Mouse (Mus musculus) spleen, embryonic (tissue): ENCODE measurements at regions not wholly inside any gene's neighbourhood (a gene's known extent, or its start where the extent isn't known, plus 50 kb on each side); places are given as distances from the start of the nearest gene placed in this dataset.

Experiments used
- CTCF ChIA-PET: fragments of 350-600 bp; sonication (Branson Sonifier 250); formaldehyde crosslinking; loops from one replicate; lab custom pipeline; 2022; lab: Charles Lee

DNA sequence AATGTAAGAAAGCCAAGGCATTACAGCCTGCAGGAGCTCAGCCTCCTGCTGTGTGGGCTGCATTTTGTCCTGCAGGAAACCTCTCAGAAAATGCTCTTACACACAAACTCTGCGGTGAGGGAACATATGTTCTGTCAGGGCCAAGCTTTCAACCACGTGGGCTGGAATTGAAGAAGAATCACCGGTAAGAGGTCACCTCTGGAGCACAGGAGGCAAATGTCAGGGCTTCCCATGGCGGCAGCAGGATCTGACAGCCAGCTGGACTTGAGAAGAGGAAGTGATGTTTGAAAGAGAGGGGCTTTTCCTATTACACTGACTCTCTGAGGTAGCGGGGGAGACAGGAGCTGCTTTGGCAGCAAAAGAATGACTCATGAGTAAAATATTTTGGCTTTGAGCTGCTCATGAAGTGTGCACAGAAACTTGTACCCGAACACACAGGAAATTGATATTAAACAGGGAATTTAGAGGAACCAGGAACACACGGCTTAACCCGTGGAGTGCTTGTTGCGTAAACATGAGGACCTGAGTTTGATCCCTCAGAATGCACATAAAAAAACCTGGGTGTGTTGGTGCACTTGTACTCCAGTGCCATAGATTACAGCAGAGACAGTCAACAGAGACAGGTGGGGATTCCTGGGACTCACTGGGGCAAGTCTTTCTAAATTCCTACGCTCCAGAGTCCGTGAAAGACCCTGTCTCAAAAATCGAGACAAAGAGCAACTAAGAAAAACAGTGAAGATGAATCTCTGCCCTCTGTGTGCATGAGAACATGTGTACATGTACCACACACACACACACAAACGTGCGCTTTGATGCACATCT lies 848.1 kb upstream of the A1bg start:
- CTCF ChIA-PET = interaction anchor here (0.7 kb wide), 1 partner anchor 576 kb away, joined by 3 read pairs; no protein-coding TSS in a partner anchor

DNA sequence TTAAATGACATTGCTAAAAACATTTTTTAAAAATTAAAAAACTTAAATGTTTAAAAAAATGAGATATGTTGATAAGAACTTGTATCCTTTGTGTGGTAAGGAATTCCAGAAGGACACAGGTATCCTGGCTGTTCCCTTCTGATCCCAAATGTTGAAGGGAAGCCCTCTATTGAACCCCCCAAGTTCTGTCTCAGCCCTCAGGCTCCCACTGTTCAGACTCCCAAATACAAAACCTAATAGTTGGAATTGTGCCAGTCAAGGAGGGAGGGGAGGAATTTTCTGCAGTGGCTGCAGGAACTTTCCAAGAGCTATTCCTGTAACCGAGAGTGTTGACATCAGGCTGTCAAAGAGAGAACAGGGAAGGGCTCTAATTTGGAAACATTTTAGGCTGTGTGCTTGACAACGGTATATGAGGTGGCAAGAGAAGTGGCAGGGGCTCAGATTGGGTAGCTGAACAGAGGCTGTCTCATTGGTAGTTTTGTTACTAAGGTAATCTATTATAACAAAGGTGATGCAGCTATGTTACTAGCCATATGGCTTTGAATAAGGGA lies 843.8 kb upstream of the A1bg start:
- CTCF ChIA-PET = interaction anchor here (1.2 kb wide), 1 partner anchor 17 kb away, joined by 5 read pairs; no protein-coding TSS in a partner anchor

DNA sequence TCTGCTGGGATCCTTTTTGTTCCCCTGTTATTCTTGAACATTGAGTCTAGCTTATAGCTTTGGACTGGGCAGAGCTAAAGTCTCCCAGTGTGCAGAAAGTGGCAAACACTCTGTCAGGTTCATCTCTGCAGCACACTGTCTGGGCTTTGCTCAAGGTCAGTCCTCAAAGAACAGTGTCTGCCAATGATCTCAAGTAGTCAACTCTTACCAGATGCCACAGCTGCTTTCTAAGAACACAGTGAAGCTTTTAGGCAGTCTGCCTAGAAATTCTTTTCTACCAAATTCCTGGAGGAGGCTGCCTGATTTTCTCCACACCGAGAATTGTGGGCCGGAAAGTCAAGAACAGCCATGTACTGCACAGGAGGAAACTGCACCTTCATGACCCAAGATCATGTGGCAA lies 831.0 kb upstream of the A1bg start:
- CTCF ChIA-PET = no interaction called here

DNA sequence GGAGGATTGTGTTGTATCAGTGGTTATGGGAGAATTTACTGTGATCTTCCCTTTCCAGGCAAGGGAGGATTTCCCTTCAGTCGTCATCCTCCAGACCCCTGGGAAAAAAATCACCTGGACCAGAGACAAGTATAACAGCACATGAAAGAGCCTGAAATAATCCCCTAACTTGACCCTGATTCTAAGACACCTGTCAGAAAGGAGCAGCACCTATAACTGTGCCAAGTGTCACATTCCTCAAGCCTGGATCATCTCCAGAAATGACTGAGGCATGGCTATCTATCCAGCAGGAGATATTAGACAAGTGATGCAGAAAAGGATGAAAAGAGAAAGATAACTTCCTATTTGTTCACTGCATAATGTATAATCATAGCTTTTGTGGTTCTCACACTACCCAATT lies 800.9 kb upstream of the A1bg start:
- CTCF ChIA-PET = no interaction called here

DNA sequence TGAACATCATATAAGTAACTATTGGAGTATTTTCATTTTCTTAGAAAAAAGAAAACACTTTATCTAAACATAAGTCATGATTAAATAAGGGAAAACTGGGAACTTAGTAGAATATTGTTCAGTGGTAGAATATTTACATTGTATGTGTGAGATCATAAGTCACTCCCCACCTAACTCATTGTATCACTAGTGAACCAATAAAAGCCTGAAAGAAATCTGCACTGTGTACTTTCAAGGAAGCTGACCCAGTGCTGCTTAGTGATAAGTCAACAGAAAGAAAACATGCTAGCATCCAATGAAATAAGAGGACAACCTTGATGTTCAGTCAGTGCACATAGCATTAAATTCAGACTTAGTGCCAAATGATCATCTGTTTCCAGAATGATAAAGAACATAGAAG lies 795.7 kb upstream of the A1bg start:
- CTCF ChIA-PET = no interaction called here

DNA sequence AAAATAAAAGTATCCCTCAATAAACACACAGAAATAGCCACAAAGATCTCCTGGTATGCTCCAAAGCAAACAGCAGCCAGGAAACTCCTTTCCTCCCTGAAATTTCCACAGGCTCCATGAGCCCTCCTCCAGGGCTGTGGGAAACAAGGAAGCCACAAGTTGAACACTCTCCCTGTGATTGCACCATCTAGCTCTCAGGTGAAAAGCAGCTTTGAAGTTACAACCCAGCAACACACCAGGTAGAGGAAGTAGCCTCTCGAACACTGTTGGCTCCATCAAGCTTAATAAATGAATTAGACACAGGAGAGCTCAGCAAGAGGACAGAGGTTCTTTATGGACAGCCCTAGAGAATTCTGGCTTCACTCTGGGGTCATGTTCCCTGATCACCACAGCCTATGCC lies 794.4 kb upstream of the A1bg start:
- CTCF ChIA-PET = no interaction called here

DNA sequence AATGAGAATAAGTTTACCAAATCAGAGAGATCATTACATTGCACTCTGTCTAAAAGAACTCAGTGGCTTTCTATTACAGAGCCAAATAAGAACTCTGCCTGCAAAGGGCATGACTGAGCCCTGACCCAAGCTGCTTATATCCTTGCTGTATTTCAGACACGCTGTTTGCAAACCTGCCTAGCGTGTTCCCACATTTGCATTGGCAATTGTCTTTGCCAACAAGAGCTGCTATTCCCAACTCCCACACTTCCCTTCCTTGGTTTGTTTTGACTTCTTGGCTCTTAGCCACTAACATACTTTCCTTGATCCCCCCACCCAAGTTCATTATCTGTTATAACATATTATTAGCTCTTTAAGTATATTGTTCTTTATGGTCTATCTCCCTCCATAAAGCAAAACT lies 791.1 kb upstream of the A1bg start:
- CTCF ChIA-PET = no interaction called here

DNA sequence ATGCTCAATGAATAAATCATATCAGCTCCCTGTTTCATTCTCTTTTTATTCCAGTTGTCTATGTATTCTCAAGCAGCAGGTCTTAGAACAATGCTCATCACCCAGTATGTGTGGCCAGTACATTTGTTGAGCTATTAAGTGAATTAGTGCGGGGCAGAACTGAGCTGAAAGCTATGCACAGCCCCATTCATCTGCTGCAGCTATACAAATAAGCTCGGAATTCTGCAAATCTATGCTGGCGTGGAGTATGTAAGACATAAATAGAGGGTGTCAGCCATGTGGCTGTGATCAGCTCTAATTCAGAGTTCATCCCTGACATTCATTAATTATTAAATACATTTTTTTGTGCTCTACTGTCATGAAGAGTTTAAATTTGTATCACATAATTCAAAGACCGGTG lies 786.1 kb upstream of the A1bg start:
- CTCF ChIA-PET = interaction anchor here (0.6 to 0.7 kb wide), 2 partner anchors 19 to 30 kb away, joined by 3 to 4 read pairs; no protein-coding TSS in a partner anchor

DNA sequence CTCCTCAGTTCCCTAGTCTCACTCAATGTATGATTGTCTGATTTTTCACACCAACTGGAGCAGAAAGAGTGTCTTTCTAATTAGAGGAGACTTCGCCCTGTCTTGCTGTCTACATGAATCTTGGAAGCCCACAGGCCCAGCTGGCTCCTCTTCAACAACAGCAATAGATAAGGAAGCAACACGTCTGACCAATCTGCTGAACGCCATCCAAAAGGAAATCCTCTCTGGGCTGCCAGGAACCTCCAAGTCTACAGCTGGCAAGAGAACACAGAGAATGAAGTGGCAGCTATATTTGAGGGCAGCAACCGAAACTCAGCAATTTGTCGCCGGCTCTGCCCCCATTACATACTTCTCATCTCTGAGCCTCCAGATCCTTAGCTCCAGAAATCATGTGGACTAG lies 785.1 kb upstream of the A1bg start:
- CTCF ChIA-PET = no interaction called here

DNA sequence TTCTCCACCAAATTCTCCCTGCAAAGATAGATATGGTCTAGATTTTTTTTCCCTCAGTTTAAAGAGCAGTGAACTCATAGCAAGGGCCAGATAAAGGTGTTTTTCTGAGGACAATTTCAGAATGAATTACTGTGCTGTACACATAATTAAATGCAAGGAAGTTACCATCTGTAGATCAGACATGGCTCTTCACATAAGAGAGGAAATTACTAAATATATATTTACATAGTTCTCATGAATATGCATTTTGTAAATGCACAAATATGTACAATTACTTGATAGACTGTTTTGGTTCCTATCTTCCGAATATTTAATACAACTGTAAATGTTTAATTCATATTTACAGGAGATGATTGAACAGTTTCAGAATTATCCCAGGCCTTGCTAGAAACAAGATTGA lies 769.9 kb upstream of the A1bg start:
- CTCF ChIA-PET = no interaction called here

DNA sequence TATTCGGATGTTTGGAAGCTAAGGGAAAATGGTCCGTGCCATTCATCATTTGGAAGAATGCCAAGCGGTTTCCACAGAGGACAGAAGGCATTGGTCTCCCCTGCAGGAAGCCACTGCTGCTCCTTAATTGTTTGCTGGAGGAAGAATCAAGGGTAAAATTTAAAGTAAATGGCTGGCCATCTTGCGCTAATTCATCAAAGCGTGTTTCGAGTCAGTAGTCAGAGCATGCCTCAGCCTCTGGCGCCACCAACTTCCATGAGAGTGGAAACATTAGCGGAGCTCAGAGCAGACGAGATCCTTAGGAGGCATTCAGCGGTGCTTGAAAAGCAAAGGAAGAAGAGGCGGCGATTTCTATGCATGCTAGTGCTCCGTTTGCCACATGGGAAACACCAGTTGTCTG lies 767.6 kb upstream of the A1bg start:
- CTCF ChIA-PET = no interaction called here

DNA sequence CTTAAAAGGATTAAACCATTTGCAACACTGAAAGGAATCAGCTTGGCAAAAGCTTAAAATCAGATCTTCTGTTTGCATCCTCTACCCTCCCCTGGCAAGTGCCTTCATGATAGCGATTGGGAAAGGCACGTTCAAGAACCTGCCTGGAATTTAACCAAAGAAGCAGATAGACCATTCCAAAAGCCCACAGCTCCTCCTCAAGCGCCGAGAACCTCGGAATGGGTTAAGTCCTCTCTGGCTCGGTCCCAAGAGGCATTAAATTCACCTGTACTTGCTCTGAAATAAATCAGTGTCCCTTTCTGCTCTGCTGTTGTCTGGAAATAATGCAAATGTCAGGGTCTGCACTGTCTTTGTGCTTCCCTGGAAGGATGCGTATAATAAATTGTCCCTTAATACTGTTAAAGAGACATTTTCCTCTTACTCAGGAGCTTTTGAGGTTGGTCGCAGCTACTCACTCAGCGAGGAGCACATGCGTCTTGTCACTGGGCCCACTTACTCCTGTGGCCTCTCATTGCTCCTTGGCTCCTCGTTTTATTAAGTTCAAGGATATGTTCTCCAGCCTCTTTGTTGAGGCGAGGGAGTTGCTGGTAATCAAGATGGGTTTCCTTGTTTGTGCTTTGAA lies 767.1 kb upstream of the A1bg start:
- CTCF ChIA-PET = no interaction called here

DNA sequence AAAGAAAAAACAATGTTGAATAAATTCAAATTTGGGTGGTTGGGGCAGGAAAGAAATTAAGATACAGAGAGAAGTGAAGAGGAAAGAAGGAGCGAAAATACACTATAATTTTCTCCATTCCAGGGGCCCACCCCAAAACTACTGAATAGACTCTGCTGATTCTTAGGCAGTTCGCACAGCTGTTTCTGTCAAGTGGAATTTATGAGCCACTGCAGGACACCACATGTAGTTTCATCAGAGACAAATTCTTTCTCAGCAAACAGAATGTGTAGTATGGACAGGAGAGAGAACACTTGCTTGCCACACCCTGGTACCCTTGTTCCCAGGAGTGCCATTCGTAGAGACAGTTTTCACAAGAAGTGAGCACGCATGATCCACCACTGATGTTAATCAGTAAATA lies 760.2 kb upstream of the A1bg start:
- CTCF ChIA-PET = no interaction called here

DNA sequence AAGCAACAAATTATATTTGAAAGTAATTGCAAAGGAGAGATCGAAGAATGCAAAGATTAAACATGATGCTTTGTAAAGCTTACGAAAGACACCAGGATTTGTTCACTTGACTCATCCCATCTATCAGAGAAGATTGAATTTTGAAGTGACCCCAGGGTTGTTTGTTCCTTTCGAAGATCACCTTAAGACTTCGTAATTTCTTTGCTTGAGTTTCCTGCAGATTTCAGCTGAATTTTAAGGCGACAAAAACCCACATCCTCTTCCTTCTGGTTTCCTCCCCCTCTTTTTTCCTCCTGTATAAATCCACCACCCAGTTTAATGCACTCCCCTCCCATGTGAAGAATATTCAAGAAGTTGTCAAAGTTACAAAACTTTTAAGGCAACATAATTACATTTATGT lies 747.7 kb upstream of the A1bg start:
- CTCF ChIA-PET = no interaction called here

DNA sequence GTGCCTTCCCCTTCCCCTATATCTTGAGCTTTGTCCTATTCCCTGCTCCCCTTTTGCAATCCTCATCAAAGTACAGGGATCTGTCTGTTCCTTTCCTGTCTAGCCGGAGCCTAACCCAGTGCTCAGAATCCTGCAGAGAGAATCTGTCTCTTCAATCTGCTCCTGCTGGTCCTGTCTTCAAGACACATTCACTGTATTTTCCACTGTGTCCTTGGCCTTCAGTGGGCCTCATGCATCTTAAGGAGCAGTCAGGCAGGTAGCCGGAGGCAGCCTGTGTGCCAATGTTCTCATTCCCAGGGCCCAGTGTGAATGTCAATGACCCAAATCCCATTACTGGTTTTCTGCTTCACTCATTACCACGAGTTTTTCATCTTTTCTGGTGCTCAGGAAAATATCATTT lies 737.8 kb upstream of the A1bg start:
- CTCF ChIA-PET = no interaction called here

DNA sequence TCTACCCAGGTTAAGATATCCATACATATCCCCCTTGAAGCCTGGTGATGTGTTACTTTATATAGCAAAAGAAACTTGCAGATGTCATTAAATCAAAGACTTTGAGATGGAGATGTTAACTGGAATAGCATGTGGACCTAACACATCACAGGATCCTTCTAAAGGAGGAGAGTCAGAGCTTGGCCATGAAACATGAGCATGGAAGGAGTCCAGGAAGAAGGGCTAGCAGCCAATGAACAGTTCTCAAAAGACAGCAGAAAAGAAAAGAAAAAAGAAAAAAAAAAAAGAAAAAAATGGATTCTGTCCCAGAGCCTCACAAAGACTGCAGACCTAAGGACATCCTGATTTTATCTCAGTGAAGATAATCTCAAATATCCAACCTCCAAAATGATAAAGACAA lies 734.1 kb upstream of the A1bg start:
- CTCF ChIA-PET = no interaction called here

DNA sequence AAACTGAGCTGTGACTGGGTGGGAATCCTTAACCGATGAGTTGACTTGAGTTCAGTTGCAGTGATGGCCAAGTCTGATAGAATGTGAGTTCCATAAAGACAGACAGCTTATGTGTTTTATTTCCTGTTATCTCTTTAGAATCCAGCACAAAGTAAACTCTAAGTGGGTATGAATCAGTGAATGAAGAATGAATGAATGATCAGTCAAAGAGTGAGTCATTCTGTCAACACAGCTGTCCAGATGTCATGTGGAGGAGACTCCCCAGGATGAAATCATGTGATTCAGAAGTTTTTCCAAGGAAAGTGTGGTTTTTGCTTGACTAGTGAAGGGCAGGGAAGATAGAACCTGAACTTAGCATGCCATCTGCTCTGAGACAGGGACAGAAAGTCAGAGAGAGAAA lies 732.0 kb upstream of the A1bg start:
- CTCF ChIA-PET = no interaction called here

DNA sequence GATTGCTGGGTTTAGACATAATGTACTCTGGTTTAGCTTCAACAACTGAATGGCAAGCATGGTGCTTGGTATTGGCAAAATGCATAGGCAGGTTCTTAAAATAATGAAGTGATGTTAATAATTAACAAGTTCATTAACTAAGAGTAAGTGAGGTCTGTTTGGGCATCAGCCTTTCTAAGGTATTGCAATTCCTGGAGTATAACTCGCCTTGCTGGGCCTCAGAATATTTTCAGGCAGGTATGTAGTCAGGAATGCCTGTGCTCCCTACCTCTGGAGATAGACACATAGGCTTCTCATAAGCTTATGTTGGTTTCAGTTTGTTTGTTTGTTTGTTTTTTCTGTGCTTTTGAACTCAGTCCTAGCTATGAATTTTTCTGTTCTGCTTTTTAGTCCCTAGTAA lies 731.0 kb upstream of the A1bg start:
- CTCF ChIA-PET = no interaction called here

DNA sequence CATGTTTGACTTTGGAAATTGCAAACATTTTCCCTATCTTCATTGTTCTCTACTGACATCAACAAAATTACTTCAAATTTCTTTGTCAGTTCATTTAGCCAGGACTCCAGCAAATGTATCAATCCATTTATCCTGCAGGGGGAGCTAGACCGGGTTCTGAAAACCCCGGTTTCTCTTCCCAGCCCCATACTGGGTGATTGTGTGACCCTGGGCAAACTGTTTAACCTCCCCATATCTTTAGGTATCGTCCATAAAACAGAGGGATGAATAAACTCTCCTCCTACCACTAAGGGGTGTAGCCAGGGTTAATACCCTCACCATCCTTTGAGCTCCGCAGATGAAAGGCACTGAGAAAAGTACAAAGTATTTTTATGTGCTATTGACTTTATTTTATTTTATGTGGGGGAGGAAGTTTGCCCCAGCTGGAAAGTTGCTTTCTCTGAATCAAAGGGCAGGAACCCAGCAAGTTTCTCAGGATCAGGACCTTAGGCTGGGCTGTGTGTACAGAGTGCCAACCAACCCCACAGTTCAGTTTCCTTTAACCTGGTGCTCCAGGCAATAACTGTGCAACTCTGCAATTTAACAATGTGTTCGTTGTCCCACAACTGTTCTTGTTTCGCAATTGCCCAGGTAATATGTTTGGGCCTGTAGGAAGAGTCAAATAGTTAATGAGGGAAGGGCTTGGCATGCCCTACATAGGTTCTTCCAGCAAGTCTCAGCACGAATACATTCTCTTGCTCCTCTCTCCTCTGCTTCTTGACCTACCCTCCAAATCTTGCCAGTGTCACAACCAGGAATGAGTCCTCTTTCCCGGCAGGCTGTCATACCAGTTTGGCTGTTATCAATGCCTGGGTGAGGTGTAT lies 696.1 kb upstream of the A1bg start:
- CTCF ChIA-PET = no interaction called here

DNA sequence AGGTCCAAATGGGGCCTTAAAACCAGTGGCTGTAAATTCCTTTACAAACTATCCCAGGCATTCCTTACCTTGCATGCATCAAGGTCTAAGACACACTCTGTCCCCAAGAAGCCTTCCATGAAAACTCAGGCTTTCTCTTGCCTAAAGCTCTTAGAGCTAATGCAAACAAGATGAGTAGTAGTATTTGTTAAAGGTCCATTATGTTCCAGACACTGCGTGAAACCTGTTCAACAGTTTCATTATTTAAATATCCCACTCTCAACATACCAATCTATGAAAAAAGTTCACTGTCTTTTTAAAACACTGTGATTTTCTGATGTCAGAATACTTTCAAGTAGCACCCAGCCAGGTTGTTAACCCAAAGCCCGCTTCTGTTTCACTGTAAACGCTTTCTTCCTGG lies 687.9 kb upstream of the A1bg start:
- CTCF ChIA-PET = no interaction called here

DNA sequence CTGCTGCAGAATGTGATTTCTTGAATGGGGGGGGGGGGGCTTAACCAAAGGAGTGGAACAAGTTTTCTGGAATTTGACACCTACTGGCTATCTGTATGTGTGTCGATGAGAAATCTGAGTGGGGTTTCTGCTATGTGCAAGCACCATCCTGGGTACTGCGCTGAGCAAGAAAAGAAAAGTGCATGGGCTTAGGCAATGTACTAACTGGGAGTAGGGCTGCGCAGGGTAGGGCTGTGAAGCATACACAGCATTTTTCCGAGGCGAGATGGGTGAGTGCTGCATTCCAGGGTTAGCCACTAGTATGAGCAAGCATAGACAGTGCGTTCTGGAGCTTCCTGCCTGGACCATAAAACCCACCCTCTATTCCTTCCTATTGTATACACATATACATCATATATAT lies 686.8 kb upstream of the A1bg start:
- CTCF ChIA-PET = no interaction called here

DNA sequence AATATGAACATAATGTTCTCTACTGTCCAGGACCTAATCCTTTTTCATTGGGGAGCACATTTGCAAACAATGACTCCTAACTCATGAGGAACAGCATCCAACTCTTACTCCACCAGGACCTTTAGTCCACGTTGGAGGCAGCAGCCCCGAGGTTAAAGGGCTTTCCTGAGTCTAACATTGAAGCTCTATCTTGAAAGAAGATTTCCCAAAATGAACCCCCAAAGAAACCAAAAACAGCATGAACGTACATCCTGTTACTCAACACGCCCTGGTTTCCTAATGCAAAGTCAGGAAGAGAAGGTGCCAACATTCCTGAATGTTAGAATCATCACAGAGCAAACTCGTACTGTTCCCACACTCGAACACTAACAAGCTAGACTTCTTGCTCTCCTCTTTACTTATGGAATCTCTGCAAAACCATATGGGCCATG lies 685.5 kb upstream of the A1bg start:
- CTCF ChIA-PET = interaction anchor here (0.7 kb wide), 1 partner anchor 171 kb away, joined by 4 read pairs; no protein-coding TSS in a partner anchor
